Mouse (Mus musculus) liver, adult (tissue): Measurements from ENCODE around the gene Rtn4rl1.

Experiments used
- GATA4 ChIP-seq: IDR thresholded peaks from 2 replicates; pipeline ENCODE4 v1.6.1; 2014; ENCODE audit warnings: mild to moderate bottlenecking, low read length; ENCODE audit not compliant: insufficient replicate concordance

Gene Rtn4rl1

GRCm38 (mm10) chr11:75193256-75194071 is at the start of gene Rtn4rl1:
Gene Rtn4rl1 (plus strand): TSS chr11:75193783.
- TF ChIP-seq GATA4: no peak

- TF ChIP-seq GATA4: no peak
Measured at GRCm38 (mm10) chr11:75145841-75146240, 47.7 kb upstream of the Rtn4rl1 start.

GRCm38 (mm10) chr11:75147106-75147845 is 46.3 kb upstream of the Rtn4rl1 start:
- TF ChIP-seq GATA4: no peak

- no peak for TF ChIP-seq GATA4
Measured at GRCm38 (mm10) chr11:75147846-75148168, 45.8 kb upstream of the Rtn4rl1 start.

- no peak for TF ChIP-seq GATA4
Measured at GRCm38 (mm10) chr11:75148332-75149035, 45.1 kb upstream of the Rtn4rl1 start.

GRCm38 (mm10) chr11:75150346-75150745 is 43.2 kb upstream of the Rtn4rl1 start:
- no peak for TF ChIP-seq GATA4

GRCm38 (mm10) chr11:75152603-75153557 is 40.7 kb upstream of the Rtn4rl1 start:
- TF ChIP-seq GATA4: peak; percentile 49; the same call in 1 of the 2 replicates

GRCm38 (mm10) chr11:75154053-75154585 is 39.5 kb upstream of the Rtn4rl1 start:
- no peak for TF ChIP-seq GATA4

- no peak for TF ChIP-seq GATA4
Measured at GRCm38 (mm10) chr11:75155985-75156384, 37.6 kb upstream of the Rtn4rl1 start.

- TF ChIP-seq GATA4: no peak
Measured at GRCm38 (mm10) chr11:75156416-75156815, 37.2 kb upstream of the Rtn4rl1 start.

GRCm38 (mm10) chr11:75157037-75157436 is 36.5 kb upstream of the Rtn4rl1 start:
- no peak for TF ChIP-seq GATA4

GRCm38 (mm10) chr11:75157901-75158300 is 35.7 kb upstream of the Rtn4rl1 start:
- TF ChIP-seq GATA4: no peak

- TF ChIP-seq GATA4: no peak
Measured at GRCm38 (mm10) chr11:75158432-75158831, 35.2 kb upstream of the Rtn4rl1 start.

- no peak for TF ChIP-seq GATA4
Measured at GRCm38 (mm10) chr11:75159564-75159963, 34.0 kb upstream of the Rtn4rl1 start.
